Mouse (Mus musculus) MEL (cell line): Measurements from ENCODE around the gene Scrn1.

Source experiments
- CHD1 ChIP-seq: IDR thresholded peaks from 2 replicates; pipeline ENCODE4 v1.6.1; 2012; ENCODE audit warnings: low read depth, mild to moderate bottlenecking, inconsistent platforms, low read length, improper control_type of control experiment
- POLR2AphosphoS2 ChIP-seq: IDR thresholded peaks from 2 replicates; pipeline ENCODE4 v1.6.1; 2011; ENCODE audit warnings: low read length, improper control_type of control experiment
- SMC3 ChIP-seq: IDR thresholded peaks from 2 replicates; pipeline ENCODE4 v1.6.1; 2011; ENCODE audit warnings: low read depth, low read length, improper control_type of control experiment
- TCF12 ChIP-seq: IDR thresholded peaks from 2 replicates; pipeline ENCODE4 v1.6.1; 2014; ENCODE audit warnings: low read depth, mild to moderate bottlenecking, inconsistent platforms, low read length, improper control_type of control experiment, moderate library complexity

DNA sequence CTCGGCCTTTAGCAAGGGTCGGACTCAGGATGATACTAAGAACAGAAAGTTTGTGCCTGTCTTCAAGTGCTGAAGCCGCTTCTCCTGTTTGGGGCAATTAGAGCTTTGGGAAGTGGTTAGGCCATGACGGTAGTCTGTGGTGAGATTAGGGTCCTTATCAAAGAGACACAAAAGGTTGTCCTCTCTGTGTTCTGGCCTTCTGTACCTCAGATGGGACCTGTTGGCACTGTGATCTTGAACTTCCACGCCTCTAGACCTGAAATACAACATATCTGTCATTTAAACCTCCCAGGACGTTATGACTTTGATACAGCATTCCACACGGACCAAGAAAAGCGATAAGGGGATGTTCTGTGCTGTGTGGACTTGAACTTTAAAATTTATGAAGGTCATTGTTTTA lies 37.6 kb downstream of the Scrn1 start:
- TF ChIP-seq TCF12, result peak; percentile 85
- no peak for TF ChIP-seq SMC3
- TF ChIP-seq POLR2AphosphoS2, result no peak
- TF ChIP-seq CHD1, result no peak
